Mouse (Mus musculus): ENCODE measurements around the gene Tarm1. TPM values are rescaled to one million over a fixed set of nuclear protein-coding genes. Genes with fewer than 3 reads are reported as not detected.

Gene Tarm1
- total RNA-seq, 2 experiments from 2014 or later = not detected

DNA sequence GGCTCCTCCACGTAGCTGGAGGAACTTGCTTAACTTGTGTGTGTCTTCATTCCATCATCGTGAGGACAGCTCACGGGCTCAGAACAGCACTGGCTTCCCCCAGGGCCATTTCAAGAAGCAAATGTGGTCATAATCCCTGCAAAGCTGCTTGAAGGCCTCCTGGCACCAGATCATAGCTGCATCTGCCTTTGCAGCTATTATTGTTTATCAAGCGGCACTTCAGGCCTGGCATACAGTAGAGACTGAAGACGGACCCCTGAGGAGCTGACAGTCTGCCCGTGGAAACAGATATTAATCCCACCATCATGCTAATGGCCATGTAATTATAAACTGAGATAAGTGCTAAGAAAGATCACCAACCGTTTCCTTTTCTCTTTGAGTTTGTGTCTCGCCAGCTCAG lies 61.9 kb downstream of the Tarm1 start:
- DNase-seq = no peak

GRCm38 (mm10) chr7:3439984-3440383 lies 62.4 kb downstream of the Tarm1 start:
- no peak for DNase-seq

DNA sequence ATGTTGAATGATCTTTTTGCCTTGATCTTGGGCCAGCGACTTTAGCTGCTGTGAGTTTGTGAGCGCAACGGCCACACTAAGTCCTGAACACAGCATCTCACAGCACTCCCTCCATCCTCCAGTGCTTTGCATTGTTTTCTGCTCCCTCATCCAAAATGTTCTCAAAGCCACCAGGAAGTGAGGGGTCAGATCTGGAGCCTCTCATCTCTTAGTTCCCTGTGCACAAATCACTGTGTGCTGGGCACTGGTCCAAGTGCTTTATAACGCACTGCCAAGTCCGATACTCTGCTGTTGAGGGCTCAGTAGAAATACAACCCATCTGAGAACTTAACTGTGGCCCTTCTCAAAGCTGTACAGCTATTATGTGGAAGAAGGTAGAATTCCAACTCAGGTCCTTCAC lies 64.5 kb downstream of the Tarm1 start:
- no peak for DNase-seq

Other genes starting within 250 kb of the Tarm1 start
- 100 to 1,000 TPM in 1 of 2 experiments, 10 to 100 TPM in 1; 71.6 to 100 TPM for gene Myadm, start 213.5 kb downstream of the Tarm1 start, total RNA-seq (2021)
- 1 to 10 TPM; 2.2 to 4.5 TPM for gene Prkcg, start 213.4 kb downstream of the Tarm1 start, total RNA-seq (2021)
- gene Cacng7, start 169.7 kb downstream of the Tarm1 start, total RNA-seq (2021) = 10 to 100 TPM in 1 of 2 experiments, 1 to 10 TPM in 1; 9.7 to 10.2 TPM
- gene Cacng8, start 111.9 kb downstream of the Tarm1 start, total RNA-seq (2021) = under 1 TPM in 1 of 2 experiments, not detected in 1; 0.43 TPM
- 10 to 100 TPM; 80.3 to 88.7 TPM for gene Cacng6, start 78.4 kb downstream of the Tarm1 start, total RNA-seq (2021)
- gene Oscar, start 113.5 kb upstream of the Tarm1 start, total RNA-seq (2021) = 1 to 10 TPM in 1 of 2 experiments, not detected in 1; 1.0 TPM
- 100 to 1,000 TPM; 680 to 749 TPM for gene Ndufa3, start 114.7 kb upstream of the Tarm1 start, total RNA-seq (2021)
- 10 to 100 TPM; 13.1 to 18.2 TPM for gene Tfpt, start 127.3 kb upstream of the Tarm1 start, total RNA-seq (2021)
- 10 to 100 TPM; 30.8 to 31.6 TPM for gene Prpf31, start 127.4 kb upstream of the Tarm1 start, total RNA-seq (2021)
- 10 to 100 TPM; 27.6 to 30.4 TPM for gene Cnot3, start 142.6 kb upstream of the Tarm1 start, total RNA-seq (2021)
- gene Leng1, start 163.2 kb upstream of the Tarm1 start, total RNA-seq (2021) = 1 to 10 TPM; 5.6 to 6.9 TPM
- gene Tmc4, start 174.9 kb upstream of the Tarm1 start, total RNA-seq (2021) = 1 to 10 TPM in 1 of 2 experiments, under 1 TPM in 1; 0.99 to 1.1 TPM
- 10 to 100 TPM; 55.7 to 57.4 TPM for gene Tsen34, start 190.2 kb upstream of the Tarm1 start, total RNA-seq (2021)
- 10 to 100 TPM; 13.6 to 21.6 TPM for gene Mboat7, start 190.9 kb upstream of the Tarm1 start, total RNA-seq (2021)
- gene Rps9, start 201.4 kb upstream of the Tarm1 start, total RNA-seq (2021) = 100 to 1,000 TPM; 742 to 768 TPM
- 1 to 10 TPM in 1 of 2 experiments, under 1 TPM in 1; 0.78 to 1.6 TPM for gene Pirb, start 217.8 kb upstream of the Tarm1 start, total RNA-seq (2021)